Mouse (Mus musculus) kidney, embryonic 16.5 days (tissue): ENCODE data around the gene R3hcc1l. TPM values are rescaled to one million over a fixed set of nuclear protein-coding genes. Genes with fewer than 3 reads are reported as not detected.
A peak's percentile ranks its signal among the peaks of the same experiment; 100 is the strongest.

ENCODE experiments used
- ATAC-seq: fragments of 200-750 bp; cut with Nextera tagmentation; 2 replicates; pipeline ENCODE4 v1.8.0; 2017; ENCODE audit warnings: moderate TSS enrichment; ENCODE audit not compliant: low FRiP score, low TSS enrichment
- H3K27ac ChIP-seq: fragments of 300-500 bp; sonication (generic); 2 replicates; pipeline ENCODE4 v1.5.1; 2014; ENCODE audit warnings: low read length
- H3K27me3 ChIP-seq: fragments of 300-500 bp; sonication (generic); 2 replicates; pipeline ENCODE4 v1.6.1; 2014; ENCODE audit warnings: low read length, control low read depth, mixed read lengths; ENCODE audit not compliant: insufficient read depth
- H3K36me3 ChIP-seq: fragments of 300-500 bp; sonication (generic); 2 replicates; pipeline ENCODE4 v1.6.1; 2014; ENCODE audit warnings: low read length, control low read depth, mixed read lengths; ENCODE audit not compliant: insufficient read depth
- H3K4me1 ChIP-seq: fragments of 300-500 bp; sonication (generic); 2 replicates; pipeline ENCODE4 v1.6.1; 2014; ENCODE audit warnings: low read length, control low read depth, mixed read lengths; ENCODE audit not compliant: insufficient read depth
- H3K4me2 ChIP-seq: fragments of 300-500 bp; sonication (generic); replicated peaks from 2 replicates; pipeline ENCODE4 v1.6.1; 2014; ENCODE audit warnings: low read depth, low read length
- H3K4me3 ChIP-seq: fragments of 300-500 bp; sonication (generic); 2 replicates; pipeline ENCODE4 v1.5.1; 2014; ENCODE audit warnings: mild to moderate bottlenecking, low read length
- H3K9ac ChIP-seq: fragments of 300-500 bp; sonication (generic); replicated peaks from 2 replicates; pipeline ENCODE4 v1.6.1; 2014; ENCODE audit warnings: low read length
- H3K9me3 ChIP-seq: fragments of 300-500 bp; sonication (generic); 2 replicates; pipeline ENCODE4 v1.6.1; 2016; ENCODE audit warnings: low read length, control low read depth
- WGBS: fragments of 180-500 bp; shearing (Covaris S2); extraction: QIAGEN DNeasy Blood & Tissue Kit; methylation state at CpG from one replicate; pipeline ENCODE4 v1.1.7; 2014; 5-methylcytosine and 5-hydroxymethylcytosine counted together
- polyA plus RNA-seq: library from polyadenylated mRNA; unstranded; fragments of >200 nt; fragmentation: Nextera tagmentation; extraction: Ambion mirVana; gene quantifications from 2 replicates; pipeline ENCODE4 v1.2.1, GENCODE M21; 2015

The R3hcc1l gene
- 19.2 and 22.7 TPM in 2 replicates for polyA plus RNA-seq

GRCm38 (mm10) chr19:42518620-42519310 lies at the start of gene R3hcc1l:
TSS of gene R3hcc1l (plus strand) at chr19:42518759.
- H3K27ac ChIP-seq, result peak within 1 kb of the TSS; percentile 81
- peak within 1 kb of the TSS; percentile 88 for H3K4me3 ChIP-seq
- H3K9me3 ChIP-seq, result no peaks in the 10 kb centered on the region
- peak within 1 kb of the TSS; percentile 70 for H3K4me2 ChIP-seq
- ATAC-seq, result peak; percentile 97
- H3K4me1 ChIP-seq, result peaks cover 12% of the 10 kb centered on the region
- H3K27me3 ChIP-seq, result no peaks in the 10 kb centered on the region
- WGBS, result under 1% methylated on average over 59 of the region's 59 CpGs
- peak within 1 kb of the TSS; percentile 97 for H3K9ac ChIP-seq
- H3K36me3 ChIP-seq, result no peaks in the 10 kb centered on the region

- H3K27ac ChIP-seq, result no peak overlapping the region
- H3K9ac ChIP-seq, result no peak overlapping the region
- H3K27me3 ChIP-seq, result no peaks in the 10 kb centered on the region
- 90% methylated on average over 4 of the region's 4 CpGs for WGBS
- no peak overlapping the region for H3K4me2 ChIP-seq
- H3K4me3 ChIP-seq, result no peak overlapping the region
- no peaks in the 10 kb centered on the region for H3K4me1 ChIP-seq
- no peaks in the 10 kb centered on the region for H3K36me3 ChIP-seq
- H3K9me3 ChIP-seq, result no peaks in the 10 kb centered on the region
- ATAC-seq, result no peak
These were observed 47.0 kb upstream of the R3hcc1l start for GRCm38 (mm10) chr19:42471571-42471970.

DNA sequence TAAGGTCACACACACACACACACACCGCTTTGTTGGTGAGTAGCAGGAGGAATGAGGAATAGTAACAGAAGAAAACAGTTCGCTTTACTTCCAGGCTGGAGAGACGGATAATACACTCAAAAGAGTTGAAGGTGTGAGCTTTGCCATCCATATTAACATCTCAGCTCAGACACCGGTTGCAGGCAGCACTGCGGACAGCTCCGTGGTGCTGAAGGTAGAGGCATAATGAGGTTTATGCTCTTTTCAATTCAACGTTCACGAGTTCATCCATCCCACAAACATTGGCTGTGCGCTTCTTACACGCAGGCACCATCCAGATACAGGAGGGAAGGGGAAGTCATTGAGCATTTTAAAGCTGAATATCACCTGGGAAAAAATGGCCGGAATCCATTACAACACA lies 45.7 kb upstream of the R3hcc1l start:
- Histone ChIP-seq H3K4me1 (no peaks in the 10 kb centered on the region), H3K27me3 (no peaks in the 10 kb centered on the region), H3K36me3 (no peaks in the 10 kb centered on the region), H3K9ac (no peak overlapping the region), H3K9me3 (no peaks in the 10 kb centered on the region), H3K4me2 (no peak overlapping the region), H3K4me3 (no peak overlapping the region), H3K27ac (no peak overlapping the region)
- WGBS, result 27% methylated on average over 11 of the region's 11 CpGs
- ATAC-seq, result no peak

GRCm38 (mm10) chr19:42477769-42478168 lies 40.8 kb upstream of the R3hcc1l start:
- no peak overlapping the region for H3K9ac ChIP-seq
- no peaks in the 10 kb centered on the region for H3K4me1 ChIP-seq
- H3K27me3 ChIP-seq, result no peaks in the 10 kb centered on the region
- H3K4me2 ChIP-seq, result no peak overlapping the region
- ATAC-seq, result no peak
- no peak overlapping the region for H3K27ac ChIP-seq
- no peaks in the 10 kb centered on the region for H3K36me3 ChIP-seq
- WGBS, result 78% methylated on average over 5 of the region's 5 CpGs
- H3K4me3 ChIP-seq, result no peak overlapping the region
- H3K9me3 ChIP-seq, result no peaks in the 10 kb centered on the region

- H3K27me3 ChIP-seq, result no peaks in the 10 kb centered on the region
- 27% methylated on average over 12 of the region's 12 CpGs for WGBS
- H3K9me3 ChIP-seq, result no peaks in the 10 kb centered on the region
- ATAC-seq, result no peak
- H3K4me3 ChIP-seq, result no peak overlapping the region
- no peak overlapping the region for H3K27ac ChIP-seq
- H3K4me2 ChIP-seq, result no peak overlapping the region
- H3K9ac ChIP-seq, result no peak overlapping the region
- H3K36me3 ChIP-seq, result no peaks in the 10 kb centered on the region
- no peaks in the 10 kb centered on the region for H3K4me1 ChIP-seq
These were observed 40.3 kb upstream of the R3hcc1l start for GRCm38 (mm10) chr19:42478303-42478702.

DNA sequence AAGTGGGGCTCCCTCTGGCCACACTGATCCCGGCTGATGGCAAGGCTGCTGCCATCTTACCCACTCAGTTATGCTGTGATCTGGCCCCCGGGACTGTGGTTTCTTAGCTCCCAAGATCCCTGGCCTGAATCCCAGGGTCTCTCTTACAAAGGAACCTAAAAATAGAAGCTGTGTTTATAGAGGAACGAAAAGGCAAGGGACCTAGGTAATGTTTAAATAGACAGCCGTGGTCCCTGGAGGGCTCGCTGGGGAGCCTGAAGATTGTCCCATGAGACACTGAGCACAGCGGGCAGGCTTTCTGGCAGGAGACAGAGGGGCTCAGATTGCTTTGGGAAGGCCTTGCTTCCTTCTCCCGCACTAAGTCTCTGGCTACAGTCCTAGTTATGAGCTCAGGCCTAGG lies 33.1 kb upstream of the R3hcc1l start:
- Histone ChIP-seq H3K9me3 (no peaks in the 10 kb centered on the region), H3K4me3 (no peak overlapping the region), H3K4me2 (no peak overlapping the region), H3K27ac (no peak overlapping the region), H3K36me3 (no peaks in the 10 kb centered on the region), H3K27me3 (no peaks in the 10 kb centered on the region), H3K9ac (no peak overlapping the region), H3K4me1 (no peaks in the 10 kb centered on the region)
- WGBS, result 60% methylated on average over 7 of the region's 7 CpGs
- no peak for ATAC-seq

DNA sequence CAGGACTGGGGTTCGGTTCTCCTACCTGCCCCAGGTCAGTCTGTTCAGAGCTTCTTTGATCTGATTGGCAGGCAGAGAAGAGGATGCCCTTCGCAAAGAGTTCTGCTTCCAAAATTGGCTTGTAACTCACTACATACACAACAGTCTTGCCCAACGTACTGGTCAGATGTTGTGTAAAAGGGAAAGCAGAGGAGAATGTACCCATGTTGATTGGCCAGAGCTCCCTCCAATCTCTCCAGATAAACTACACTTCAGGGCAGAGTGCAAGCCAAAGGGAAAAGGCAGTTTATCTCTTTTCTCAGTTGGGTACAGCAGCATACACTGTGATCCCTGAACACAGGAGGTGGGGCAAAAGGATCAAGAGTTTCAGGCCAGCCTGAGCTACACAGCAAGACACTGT lies 31.3 kb upstream of the R3hcc1l start:
- ATAC-seq, result no peak

GRCm38 (mm10) chr19:42493257-42493917 lies 25.2 kb upstream of the R3hcc1l start:
- Histone ChIP-seq H3K9ac (no peak overlapping the region), H3K36me3 (no peaks in the 10 kb centered on the region), H3K4me1 (no peaks in the 10 kb centered on the region), H3K4me3 (no peak overlapping the region), H3K4me2 (no peak overlapping the region), H3K27me3 (no peaks in the 10 kb centered on the region), H3K27ac (no peak overlapping the region), H3K9me3 (no peaks in the 10 kb centered on the region)
- ATAC-seq, result no peak
- WGBS, result 50% methylated on average over 5 of the region's 5 CpGs

More for the DNA sequence above, 31.3 kb upstream of the R3hcc1l start:
- WGBS, result 79% methylated on average over 3 of the region's 3 CpGs
- Histone ChIP-seq H3K9ac (no peak overlapping the region), H3K36me3 (no peaks in the 10 kb centered on the region), H3K4me3 (no peak overlapping the region), H3K27me3 (no peaks in the 10 kb centered on the region), H3K4me1 (no peaks in the 10 kb centered on the region), H3K9me3 (no peaks in the 10 kb centered on the region), H3K27ac (no peak overlapping the region), H3K4me2 (no peak overlapping the region)

DNA sequence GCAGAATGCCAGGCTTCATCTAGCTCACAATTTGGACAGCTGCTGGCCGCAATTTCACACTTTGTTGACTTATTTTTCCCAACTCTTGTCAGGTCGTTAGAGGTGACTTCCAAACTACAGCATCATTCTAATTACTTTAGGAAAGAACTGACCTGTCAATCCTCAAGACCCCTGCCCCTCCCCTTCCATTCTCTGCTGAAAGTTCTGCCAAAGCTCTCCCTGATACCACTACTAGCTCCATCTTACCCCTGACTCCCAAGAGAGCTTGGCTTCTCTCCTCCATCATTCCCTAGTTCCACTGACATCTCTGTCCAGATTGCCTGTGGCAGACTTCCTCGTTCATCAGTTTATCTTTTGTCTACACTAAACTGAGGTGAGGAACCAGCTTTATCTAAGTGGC lies 14.4 kb upstream of the R3hcc1l start:
- ATAC-seq, result no peak
- no peaks in the 10 kb centered on the region for H3K4me1 ChIP-seq
- no peaks in the 10 kb centered on the region for H3K36me3 ChIP-seq
- H3K9ac ChIP-seq, result no peak overlapping the region
- H3K27me3 ChIP-seq, result no peaks in the 10 kb centered on the region
- H3K4me3 ChIP-seq, result no peak overlapping the region
- no peak overlapping the region for H3K27ac ChIP-seq
- WGBS, result 63% methylated on average over 3 of the region's 3 CpGs
- H3K9me3 ChIP-seq, result no peaks in the 10 kb centered on the region
- no peak overlapping the region for H3K4me2 ChIP-seq

DNA sequence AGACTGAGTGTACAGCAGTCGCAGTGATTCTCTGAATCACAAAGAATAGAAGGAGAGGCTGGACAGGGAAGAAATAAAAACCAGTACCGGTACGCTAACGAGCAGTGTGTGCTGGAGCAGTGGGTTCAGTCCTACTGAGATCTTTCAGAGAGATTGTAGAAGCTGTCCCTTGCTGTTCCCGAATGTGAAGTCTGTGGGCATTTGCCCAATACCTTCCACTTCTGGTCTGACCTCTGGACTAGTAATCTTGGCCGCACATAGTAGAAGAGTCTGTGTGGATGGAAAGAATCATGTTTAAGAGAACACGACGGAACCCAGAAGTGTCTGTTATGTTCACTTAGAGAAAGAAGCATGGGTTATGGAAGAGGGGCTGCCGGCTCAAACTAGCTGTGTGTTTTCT lies 8.9 kb upstream of the R3hcc1l start:
- Histone ChIP-seq H3K9me3 (no peaks in the 10 kb centered on the region), H3K4me3 (no peak overlapping the region), H3K27ac (no peak overlapping the region), H3K4me1 (no peaks in the 10 kb centered on the region), H3K9ac (no peak overlapping the region), H3K27me3 (no peaks in the 10 kb centered on the region), H3K4me2 (no peak overlapping the region), H3K36me3 (no peaks in the 10 kb centered on the region)
- 84% methylated on average over 9 of the region's 9 CpGs for WGBS
- no peak for ATAC-seq
